Mouse (Mus musculus) MEL (cell line): ENCODE measurements around the gene Tm9sf4. TPM values are rescaled to one million over a fixed set of nuclear protein-coding genes. Genes with fewer than 3 reads are reported as not detected.

Source experiments
- DNase-seq: peaks from one replicate; pipeline ENCODE4 v3.0.0; 2011; ENCODE audit warnings: low read depth, low spot score
- H3K27ac ChIP-seq: 2 replicates; pipeline ENCODE4 v1.5.1; 2012; ENCODE audit warnings: low read depth, mild to moderate bottlenecking, control low read depth, low read length, moderate library complexity; ENCODE audit not compliant: control insufficient read depth
- H3K27me3 ChIP-seq, 2 experiments: fragments of 150-350 bp in 1 of 2; sonication (generic) in 1 of 2; 2 replicates each; pipeline ENCODE4 v1.6.1; 2012; ENCODE audit warnings: low read length in 2 of 2, mild to moderate bottlenecking in 2 of 2, improper control_type of control experiment in 1 of 2, moderate library complexity in 1 of 2; ENCODE audit not compliant: insufficient read depth in 2 of 2, control insufficient read depth in 1 of 2
- H3K36me3 ChIP-seq, 2 experiments: 2 replicates each; pipeline ENCODE4 v1.6.1; 2012 to 2014; ENCODE audit warnings: low read length in 2 of 2, improper control_type of control experiment in 1 of 2, inconsistent platforms in 1 of 2, mild to moderate bottlenecking in 1 of 2; ENCODE audit not compliant: insufficient read depth in 2 of 2, control insufficient read depth in 1 of 2
- H3K4me1 ChIP-seq, 2 experiments: fragments of 150-350 bp in 1 of 2; sonication (generic) in 1 of 2; 2 replicates each; pipeline ENCODE4 v1.6.1; 2012; ENCODE audit warnings: low read length in 2 of 2, improper control_type of control experiment in 1 of 2, mild to moderate bottlenecking in 1 of 2; ENCODE audit not compliant: insufficient read depth in 2 of 2, control insufficient read depth in 1 of 2
- H3K4me3 ChIP-seq, 2 experiments: fragments of 150-350 bp in 1 of 2; sonication (generic) in 1 of 2; 2 replicates each; pipeline ENCODE4 v1.5.1; 2012; ENCODE audit warnings: low read depth in 2 of 2, low read length in 2 of 2, mild to moderate bottlenecking in 2 of 2, moderate library complexity in 2 of 2, control low read depth in 1 of 2, improper control_type of control experiment in 1 of 2; ENCODE audit not compliant: control insufficient read depth in 1 of 2, insufficient read depth in 1 of 2
- H3K79me2 ChIP-seq: 2 replicates; pipeline ENCODE4 v1.6.1; 2012; ENCODE audit warnings: mild to moderate bottlenecking, low read length, moderate library complexity; ENCODE audit not compliant: control insufficient read depth, poor library complexity, insufficient read depth
- H3K9ac ChIP-seq: 2 replicates; pipeline ENCODE4 v1.6.1; 2012; ENCODE audit warnings: low read depth, mild to moderate bottlenecking, control low read depth, low read length, moderate library complexity; ENCODE audit not compliant: control insufficient read depth, poor library complexity, severe bottlenecking
- H3K9me3 ChIP-seq: fragments of 150-350 bp; sonication (generic); replicated peaks from 2 replicates; pipeline ENCODE4 v1.6.1; 2012; ENCODE audit warnings: mild to moderate bottlenecking, low read length, improper control_type of control experiment, moderate library complexity; ENCODE audit not compliant: insufficient read depth
- BHLHE40 ChIP-seq: IDR thresholded peaks from 2 replicates; pipeline ENCODE4 v1.6.1; 2012; ENCODE audit warnings: low read depth, mild to moderate bottlenecking, inconsistent platforms, low read length, improper control_type of control experiment, borderline replicate concordance
- CHD1 ChIP-seq: IDR thresholded peaks from 2 replicates; pipeline ENCODE4 v1.6.1; 2012; ENCODE audit warnings: low read depth, mild to moderate bottlenecking, inconsistent platforms, low read length, improper control_type of control experiment
- CHD2 ChIP-seq: IDR thresholded peaks from 2 replicates; pipeline ENCODE4 v1.6.1; 2011; ENCODE audit warnings: low read length, improper control_type of control experiment
- CTCF ChIP-seq, 3 experiments: IDR thresholded peaks in 2 of 3; conservative IDR thresholded peaks in 1 of 3; 2 replicates each; pipeline ENCODE4 v1.5.1; 2011 to 2012; ENCODE audit warnings: low read length in 3 of 3, low read depth in 2 of 3, mild to moderate bottlenecking in 2 of 3, improper control_type of control experiment in 1 of 3, inconsistent platforms in 1 of 3, mixed read lengths in 1 of 3, moderate library complexity in 1 of 3; ENCODE audit not compliant: control insufficient read depth in 1 of 3, insufficient read depth in 1 of 3, poor library complexity in 1 of 3, severe bottlenecking in 1 of 3
- ELF1 ChIP-seq: IDR thresholded peaks from 2 replicates; pipeline ENCODE4 v1.6.1; 2014; ENCODE audit warnings: low read depth, mild to moderate bottlenecking, inconsistent platforms, low read length, improper control_type of control experiment, moderate library complexity
- EP300 ChIP-seq, 2 experiments: IDR thresholded peaks; 2 replicates each; pipeline ENCODE4 v1.6.1; 2011; ENCODE audit warnings: improper control_type of control experiment in 2 of 2, low read length in 2 of 2, low read depth in 1 of 2, mild to moderate bottlenecking in 1 of 2
- ETS1 ChIP-seq: IDR thresholded peaks from 2 replicates; pipeline ENCODE4 v1.6.1; 2012; ENCODE audit warnings: low read depth, mild to moderate bottlenecking, inconsistent platforms, low read length, improper control_type of control experiment, moderate library complexity
- GATA1 ChIP-seq: IDR thresholded peaks from 2 replicates; pipeline ENCODE4 v1.6.1; 2011; ENCODE audit warnings: low read depth, low read length, improper control_type of control experiment
- HCFC1 ChIP-seq: IDR thresholded peaks from 2 replicates; pipeline ENCODE4 v1.6.1; 2012; ENCODE audit warnings: low read depth, mild to moderate bottlenecking, inconsistent platforms, low read length, improper control_type of control experiment, moderate library complexity
- JUND ChIP-seq: IDR thresholded peaks from 2 replicates; pipeline ENCODE4 v1.6.1; 2011; ENCODE audit warnings: low read depth, mild to moderate bottlenecking, improper control_type of control experiment, low read length
- KAT2A ChIP-seq: conservative IDR thresholded peaks from 2 replicates; pipeline ENCODE4 v1.6.1; 2012; ENCODE audit warnings: low read depth, low read length, improper control_type of control experiment, inconsistent platforms
- MAFK ChIP-seq: IDR thresholded peaks from 2 replicates; pipeline ENCODE4 v1.6.1; 2011; ENCODE audit warnings: low read depth, mild to moderate bottlenecking, low read length, improper control_type of control experiment, borderline replicate concordance
- MAX ChIP-seq: IDR thresholded peaks from 2 replicates; pipeline ENCODE4 v1.6.1; 2011; ENCODE audit warnings: low read length, improper control_type of control experiment
- MEF2A ChIP-seq: IDR thresholded peaks from 2 replicates; pipeline ENCODE4 v1.6.1; 2014; ENCODE audit warnings: low read depth, mild to moderate bottlenecking, inconsistent platforms, low read length, improper control_type of control experiment; ENCODE audit not compliant: poor library complexity, insufficient replicate concordance, severe bottlenecking; ENCODE audit errors: extremely low read depth
- MXI1 ChIP-seq: IDR thresholded peaks from 2 replicates; pipeline ENCODE4 v1.6.1; 2011; ENCODE audit warnings: mild to moderate bottlenecking, low read depth, low read length, improper control_type of control experiment
- MYB ChIP-seq: IDR thresholded peaks from 2 replicates; pipeline ENCODE4 v1.6.1; 2011; ENCODE audit warnings: mild to moderate bottlenecking, low read depth, low read length, improper control_type of control experiment
- NRF1 ChIP-seq: IDR thresholded peaks from 2 replicates; pipeline ENCODE4 v1.6.1; 2014; ENCODE audit warnings: low read depth, mild to moderate bottlenecking, inconsistent platforms, low read length, improper control_type of control experiment, moderate library complexity; ENCODE audit not compliant: poor library complexity, insufficient read depth, severe bottlenecking
- POLR2A ChIP-seq, 2 experiments: IDR thresholded peaks; 2 replicates each; pipeline ENCODE4 v1.6.1; 2011 to 2012; ENCODE audit warnings: low read length in 2 of 2, mild to moderate bottlenecking in 2 of 2, control low read depth in 1 of 2, improper control_type of control experiment in 1 of 2, low read depth in 1 of 2, moderate library complexity in 1 of 2; ENCODE audit not compliant: control insufficient read depth in 1 of 2, insufficient read depth in 1 of 2, poor library complexity in 1 of 2
- POLR2AphosphoS2 ChIP-seq: IDR thresholded peaks from 2 replicates; pipeline ENCODE4 v1.6.1; 2011; ENCODE audit warnings: low read length, improper control_type of control experiment
- POLR2AphosphoS5 ChIP-seq: IDR thresholded peaks from 2 replicates; pipeline ENCODE4 v1.6.1; 2012; ENCODE audit warnings: low read depth, borderline replicate concordance, mild to moderate bottlenecking, inconsistent platforms, low read length, moderate library complexity, mixed read lengths
- RAD21 ChIP-seq: IDR thresholded peaks from 2 replicates; pipeline ENCODE4 v1.6.1; 2011; ENCODE audit warnings: mild to moderate bottlenecking, low read depth, low read length, improper control_type of control experiment
- RCOR1 ChIP-seq: IDR thresholded peaks from 2 replicates; pipeline ENCODE4 v1.6.1; 2012; ENCODE audit warnings: low read depth, mild to moderate bottlenecking, inconsistent platforms, low read length, improper control_type of control experiment
- SIN3A ChIP-seq: IDR thresholded peaks from 2 replicates; pipeline ENCODE4 v1.6.1; 2012; ENCODE audit warnings: low read length, improper control_type of control experiment, inconsistent platforms
- SMC3 ChIP-seq: IDR thresholded peaks from 2 replicates; pipeline ENCODE4 v1.6.1; 2011; ENCODE audit warnings: low read depth, low read length, improper control_type of control experiment
- TAL1 ChIP-seq: IDR thresholded peaks from 2 replicates; pipeline ENCODE4 v1.6.1; 2012; ENCODE audit warnings: mild to moderate bottlenecking, inconsistent platforms, low read length, moderate library complexity, mixed read lengths
- TBP ChIP-seq: IDR thresholded peaks from 2 replicates; pipeline ENCODE4 v1.8.0; 2011; ENCODE audit warnings: low read depth, low read length, improper control_type of control experiment
- TCF12 ChIP-seq: IDR thresholded peaks from 2 replicates; pipeline ENCODE4 v1.6.1; 2014; ENCODE audit warnings: low read depth, mild to moderate bottlenecking, inconsistent platforms, low read length, improper control_type of control experiment, moderate library complexity
- UBTF ChIP-seq: IDR thresholded peaks from 2 replicates; pipeline ENCODE4 v1.6.1; 2012; ENCODE audit warnings: low read depth, mild to moderate bottlenecking, inconsistent platforms, low read length, improper control_type of control experiment, moderate library complexity, borderline replicate concordance; ENCODE audit not compliant: insufficient read depth
- USF1 ChIP-seq: IDR thresholded peaks from 2 replicates; pipeline ENCODE4 v1.6.1; 2014; ENCODE audit warnings: low read depth, mild to moderate bottlenecking, inconsistent platforms, low read length, improper control_type of control experiment, moderate library complexity
- USF2 ChIP-seq, 2 experiments: IDR thresholded peaks; 2 replicates each; pipeline ENCODE4 v1.6.1; 2011 to 2012; ENCODE audit warnings: improper control_type of control experiment in 2 of 2, low read length in 2 of 2, borderline replicate concordance in 1 of 2, inconsistent platforms in 1 of 2, low read depth in 1 of 2, mild to moderate bottlenecking in 1 of 2; ENCODE audit not compliant: insufficient read depth in 1 of 2
- ZC3H11A ChIP-seq: IDR thresholded peaks from 2 replicates; pipeline ENCODE4 v1.6.1; 2012; ENCODE audit warnings: low read depth, mild to moderate bottlenecking, inconsistent platforms, low read length, improper control_type of control experiment
- ZKSCAN1 ChIP-seq: IDR thresholded peaks from 2 replicates; pipeline ENCODE4 v1.6.1; 2012; ENCODE audit warnings: low read depth, mild to moderate bottlenecking, inconsistent platforms, low read length, improper control_type of control experiment, moderate library complexity
- ZMIZ1 ChIP-seq: IDR thresholded peaks from 2 replicates; pipeline ENCODE4 v1.6.1; 2012; ENCODE audit warnings: low read depth, mild to moderate bottlenecking, inconsistent platforms, low read length, improper control_type of control experiment, moderate library complexity
- ZNF384 ChIP-seq: IDR thresholded peaks from 2 replicates; pipeline ENCODE4 v1.6.1; 2012; ENCODE audit warnings: low read depth, mild to moderate bottlenecking, inconsistent platforms, low read length, improper control_type of control experiment
- polyA plus RNA-seq, 2 experiments: library from polyadenylated mRNA; stranded (reverse) in 1 of 2; unstranded in 1 of 2; fragments of >175 nt in 1 of 2; fragments of >200 nt in 1 of 2; gene quantifications; 2 replicates each; pipeline versions ENCODE4 v1.2.1 to v1.2.4; 2012; ENCODE audit warnings: low replicate concordance in 2 of 2, low read depth in 1 of 2; ENCODE audit not compliant: insufficient read length in 2 of 2, insufficient read depth in 1 of 2, missing spikeins in 1 of 2
- total RNA-seq: library from RNA; depleted of rRNA; stranded (reverse); fragments of 300-350 nt; gene quantifications from 2 replicates; pipeline ENCODE4 v1.2.3, GENCODE M21; 2012

Gene Tm9sf4
- total and polyA plus RNA-seq, 3 experiments: 16.1 to 269 (median 29.8) TPM

DNA sequence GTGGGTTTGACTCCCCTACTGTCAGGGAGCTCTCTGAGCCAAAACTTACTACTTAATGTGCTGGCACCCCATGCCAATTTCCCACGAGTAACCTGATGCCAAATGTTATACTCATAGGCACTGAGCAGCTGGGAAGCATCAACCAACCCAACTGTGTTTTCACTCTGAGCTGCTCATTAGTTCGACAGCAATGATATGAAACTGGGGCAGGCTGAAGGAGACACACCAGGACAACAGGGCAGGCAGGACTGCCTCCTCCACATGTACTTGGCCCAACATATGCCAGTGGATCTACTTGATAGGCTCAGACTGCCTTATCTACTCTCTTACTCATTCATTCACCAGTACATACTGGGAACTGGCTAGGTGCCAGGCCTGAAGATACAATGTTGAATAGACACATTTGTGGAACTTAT lies 25.1 kb downstream of the Tm9sf4 start (continued):
- TF ChIP-seq NRF1 (no peak), MAFK (peak; percentile 17; the same call in 1 of the 2 replicates), ZC3H11A (no peak), MAX (peak; percentile 77), MXI1 (peak; percentile 92), TBP (0 out of 2 replicates have a peak, but pooled peaks have one; percentile 24), EP300 (IDR thresholded peaks at IDR 0.05; ENCODE audit: low read depth in 1 of 2, low read length in 2 of 2) (peak; percentile 75 to 87), USF1 (no peak), CHD2 (no peak), TAL1 (peak; percentile 34), POLR2AphosphoS2 (no peak), SIN3A (peak; percentile 88), MYB (no peak)

GRCm38 (mm10) chr2:153187848-153188247 lies 26.7 kb downstream of the Tm9sf4 start:
- Histone ChIP-seq H3K9me3 (no peaks in the 10 kb centered on the region), H3K27me3 (no peaks in the 10 kb centered on the region), H3K27ac (peak overlapping the region; percentile 59), H3K36me3 (peaks cover 0 to 53% of the 10 kb centered on the region in 2 experiments; a peak in 3 of 4 replicates), H3K4me1 (peaks cover 32 to 55% of the 10 kb centered on the region in 2 experiments), H3K79me2 (no peaks in the 10 kb centered on the region), H3K4me3 (no peak overlapping the region), H3K9ac (no peak overlapping the region)
- peak; percentile 57 for DNase-seq
- TF ChIP-seq POLR2AphosphoS5 (no peak), ELF1 (no peak), ETS1 (peak; percentile 83), EP300 (IDR thresholded peaks at IDR 0.05; ENCODE audit: low read depth in 1 of 2, low read length in 2 of 2) (peak; percentile 72 to 76), UBTF (no peak), CHD1 (no peak), POLR2A (IDR thresholded peaks at IDR 0.05; ENCODE audit: control insufficient read depth in 1 of 2, insufficient read depth in 1 of 2, low read depth in 1 of 2, low read length in 2 of 2, poor library complexity in 1 of 2) (no peak), CTCF (IDR thresholded peaks at IDR 0.05 in 2 of 3, conservative IDR thresholded peaks at IDR 0.05 in 1 of 3; ENCODE audit: control insufficient read depth in 1 of 3, insufficient read depth in 1 of 3, low read depth in 2 of 3, low read length in 3 of 3, poor library complexity in 1 of 3, severe bottlenecking in 1 of 3) (no peak), MAX (peak; percentile 42; the same call in 1 of the 2 replicates), ZNF384 (peak; percentile 44; the same call in 1 of the 2 replicates), RAD21 (no peak), ZC3H11A (no peak), SIN3A (no peak), USF1 (peak; percentile 32; the same call in 1 of the 2 replicates), TCF12 (peak; percentile 67; the same call in 1 of the 2 replicates), USF2 (IDR thresholded peaks at IDR 0.05; ENCODE audit: borderline replicate concordance in 1 of 2, insufficient read depth in 1 of 2, low read depth in 1 of 2, low read length in 2 of 2) (no peak), ZMIZ1 (no peak), JUND (no peak), NRF1 (no peak), MXI1 (no peak; the same call in 1 of the 2 replicates), BHLHE40 (peak; percentile 57; the same call in 1 of the 2 replicates), GATA1 (peak; percentile 64; the same call in 1 of the 2 replicates), KAT2A (0 out of 2 replicates have a peak, but pooled peaks have one; percentile 10), ZKSCAN1 (no peak), RCOR1 (peak; percentile 81), HCFC1 (no peak), MYB (no peak), SMC3 (no peak), MEF2A (no peak)
